Mouse (Mus musculus): ENCODE results near the gene Tcaf3.

GRCm38 (mm10) chr6:42597592-42597991 is at the start of gene Tcaf3:
- TF ChIP-seq CTCF (IDR thresholded peaks at IDR 0.05; ENCODE audit: borderline replicate concordance, insufficient read depth, low read length) (no peak), POLR2A (IDR thresholded peaks at IDR 0.05; ENCODE audit: low read depth, low read length) (no peak)

All from embryonic fibroblast, embryonic 13.5 days (primary cell).